Mouse (Mus musculus) 3T3-L1 (cell line): ENCODE measurements around the gene Col5a2.
A peak's percentile ranks its signal among the peaks of the same experiment; 100 is the strongest.
"Not testable (repeated sequence)": the region's sequence is repeated elsewhere in the genome, so short reads cannot be mapped to it uniquely, and the experiment has no call there.

ENCODE experiments used
- DNase-seq: peaks from one replicate; pipeline ENCODE4 v3.0.0-alpha.2; 2015; ENCODE audit warnings: low read depth, low spot score

Gene Col5a2

DNA sequence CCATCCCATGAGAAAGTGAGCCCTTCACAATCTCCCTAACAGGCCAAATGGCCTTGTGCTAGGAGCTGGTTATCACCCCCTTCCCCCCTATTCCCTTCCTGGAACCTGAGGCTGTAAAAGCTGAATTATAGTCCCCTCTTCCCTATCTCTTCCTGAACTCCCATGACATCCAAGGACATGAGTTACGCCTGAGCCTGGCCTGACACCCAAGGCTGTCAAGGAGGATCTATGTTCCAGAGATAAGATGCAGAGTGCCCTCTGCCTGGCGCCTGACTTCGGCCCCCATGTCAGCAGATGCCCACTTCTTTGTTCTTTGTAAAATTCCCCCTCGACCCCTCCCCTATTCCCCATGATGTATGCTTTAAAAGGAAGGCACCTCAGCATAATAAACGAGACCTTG is 73.9 kb downstream of the Col5a2 start:
- not testable (repeated sequence) for DNase-seq

DNA sequence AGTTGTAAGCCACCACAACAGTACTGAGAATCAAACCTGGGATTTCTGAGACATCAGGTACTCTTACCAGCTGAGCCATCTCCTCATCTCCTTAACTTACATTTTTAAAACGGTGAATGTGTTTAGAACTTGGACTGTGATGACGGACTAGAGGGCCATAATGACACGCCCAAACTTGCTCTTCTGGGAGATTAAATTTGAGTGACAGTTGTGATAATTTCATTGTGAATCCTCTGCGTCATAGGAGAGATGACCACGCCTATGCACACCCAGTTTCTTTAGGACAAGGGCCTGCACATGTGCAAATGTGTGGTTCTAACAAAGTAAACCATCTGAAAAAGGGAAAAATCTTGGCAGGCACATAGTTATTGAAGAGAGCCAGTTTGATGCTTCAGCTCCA is 79.2 kb downstream of the Col5a2 start:
- DNase-seq = no peak

DNA sequence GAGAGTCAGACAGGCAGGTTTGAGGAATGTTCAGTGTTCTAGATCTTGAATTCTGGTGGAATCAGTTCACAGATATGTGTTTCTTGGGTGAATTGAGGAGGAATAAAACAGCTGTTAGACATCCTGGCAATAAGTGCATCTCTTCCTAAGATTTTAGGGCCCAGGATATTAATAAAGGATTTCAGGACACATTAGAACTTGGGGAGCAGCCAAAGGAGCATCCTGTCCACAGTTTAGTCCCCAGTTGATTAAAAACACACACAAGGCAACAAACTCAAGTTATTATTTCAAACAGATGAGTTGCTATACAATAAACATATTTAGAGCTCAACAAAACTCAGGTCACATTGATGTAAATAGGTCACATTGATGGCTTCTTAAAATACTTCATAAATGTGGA is 82.5 kb downstream of the Col5a2 start:
- no peak for DNase-seq

DNA sequence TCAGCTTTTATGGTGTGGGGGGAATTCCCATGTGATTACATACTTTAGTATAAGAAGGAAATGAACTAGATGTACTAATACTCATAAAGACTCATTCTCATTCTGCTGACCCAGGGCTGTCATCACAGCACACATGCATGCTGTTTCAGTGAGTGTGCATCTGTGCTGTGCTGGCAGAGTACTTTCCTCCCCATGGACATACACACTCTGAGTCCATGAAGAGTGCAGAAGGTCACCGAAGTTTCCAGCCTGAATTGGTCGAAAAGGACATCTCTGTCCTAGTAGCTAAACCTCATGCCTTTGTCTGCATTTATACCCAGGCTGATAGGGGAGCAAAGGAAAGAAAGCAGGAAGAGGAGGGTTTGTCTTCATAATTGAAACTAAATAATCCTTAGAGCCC is 83.2 kb downstream of the Col5a2 start:
- peak; percentile 51 for DNase-seq

DNA sequence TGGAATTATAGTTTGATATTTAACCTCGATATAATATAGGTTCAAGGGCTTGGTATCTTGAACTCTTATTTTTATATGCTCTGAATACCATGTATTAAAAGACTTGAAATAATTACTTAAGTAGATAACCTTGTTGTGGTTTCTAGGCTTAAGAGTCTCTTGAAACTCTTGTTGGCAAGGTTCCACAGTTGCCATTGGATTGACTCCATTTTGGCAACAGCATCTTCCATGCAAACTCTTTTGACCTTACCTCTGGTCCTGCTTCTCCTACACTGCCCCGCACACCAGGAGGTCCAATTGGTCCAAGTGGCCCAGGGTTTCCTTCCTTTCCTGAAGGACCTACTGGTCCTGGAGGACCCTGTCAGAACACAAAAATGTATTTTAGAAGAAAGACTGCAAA is 121.2 kb downstream of the Col5a2 start:
- DNase-seq = no peak

DNA sequence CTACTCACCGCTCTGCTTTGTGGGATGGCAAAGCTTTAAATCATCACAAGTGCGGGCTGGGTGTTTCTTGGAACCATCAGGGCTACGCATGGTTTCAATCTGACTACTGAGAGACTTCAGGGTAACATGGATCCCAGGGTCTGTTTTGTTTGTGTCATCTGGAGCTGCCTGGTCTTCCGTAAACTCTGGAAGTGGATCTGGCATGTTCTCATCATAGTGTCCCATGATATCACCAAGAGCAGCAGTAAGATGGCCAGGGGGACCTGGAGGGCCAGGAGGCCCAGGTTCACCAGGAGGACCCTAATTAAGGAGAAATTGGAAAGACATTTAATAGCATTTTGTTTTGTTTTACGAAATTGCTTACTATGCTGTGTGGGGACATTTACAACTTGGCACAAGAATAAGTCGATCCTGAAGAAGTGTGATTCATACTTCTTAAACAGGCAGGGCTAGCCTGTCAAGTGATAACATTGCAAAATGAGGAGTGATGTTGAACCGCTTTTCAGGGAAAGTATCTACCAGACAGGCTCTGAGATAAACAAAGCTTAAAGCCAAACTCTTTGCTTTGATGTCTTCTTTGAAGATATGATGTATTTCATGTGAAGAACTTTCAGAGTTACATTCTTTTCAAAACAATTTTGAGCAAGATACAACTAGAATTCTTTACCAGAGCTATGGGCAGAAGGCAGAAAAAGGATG is 122.9 kb downstream of the Col5a2 start:
- DNase-seq = no peak

DNA sequence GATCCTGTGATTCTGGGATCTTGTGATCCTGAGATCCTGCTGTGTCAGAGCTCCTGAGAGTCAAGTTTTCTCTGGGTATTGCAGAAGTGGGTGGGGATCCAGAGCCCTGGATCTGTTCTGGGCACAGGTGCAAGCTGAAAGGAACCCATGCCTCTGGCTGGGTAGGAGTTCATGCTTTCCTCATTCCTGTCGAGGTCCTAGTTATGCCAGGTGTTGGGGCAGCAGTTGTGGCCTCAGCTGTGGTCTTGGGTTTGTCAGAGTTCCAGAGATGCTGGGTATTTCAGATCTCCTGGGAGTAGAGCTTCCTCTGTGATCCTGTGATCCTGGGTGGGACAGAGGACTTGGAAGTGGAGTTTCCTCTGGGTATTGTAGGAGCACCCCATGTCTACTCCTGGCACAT is 137.7 kb downstream of the Col5a2 start:
- DNase-seq = no peak

DNA sequence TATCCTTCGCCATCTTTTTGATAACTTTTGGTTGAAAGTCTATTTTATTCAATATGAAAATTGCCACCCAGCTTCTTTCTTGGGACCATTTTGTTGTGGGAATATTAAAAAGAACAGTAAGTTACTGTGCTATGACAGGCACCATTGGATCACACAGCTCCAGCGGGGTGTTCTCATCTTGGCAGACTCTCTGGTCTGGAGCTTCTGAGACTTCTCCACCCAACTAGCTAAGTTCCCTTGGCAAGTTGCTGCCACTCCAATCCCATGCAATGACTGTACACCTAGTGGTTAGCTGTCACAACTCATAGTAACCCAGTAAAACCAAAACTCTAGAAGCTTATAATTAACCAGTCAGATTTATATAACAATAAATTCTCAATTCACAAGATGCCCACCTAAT is 139.8 kb downstream of the Col5a2 start:
- peak; percentile 16 for DNase-seq

DNA sequence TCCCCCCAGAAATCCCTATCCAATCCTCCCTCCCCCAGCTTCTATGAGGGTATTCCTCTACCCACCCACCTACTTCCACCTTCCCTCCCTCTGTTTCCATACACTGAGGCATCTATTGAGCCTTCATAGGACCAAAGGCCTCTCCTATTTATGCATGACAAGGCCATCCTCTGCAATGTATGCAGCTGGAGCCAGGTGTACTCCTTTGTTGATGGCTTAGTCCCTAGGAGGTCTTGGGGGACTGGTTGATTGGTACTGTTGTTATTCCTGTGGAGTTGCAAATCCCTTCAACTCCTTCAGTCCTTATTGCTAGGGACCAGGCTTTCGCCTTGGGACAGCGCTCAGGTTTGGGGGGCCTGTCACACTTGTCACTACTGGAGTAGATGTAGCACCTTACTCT is 143.4 kb downstream of the Col5a2 start:
- DNase-seq = no peak

DNA sequence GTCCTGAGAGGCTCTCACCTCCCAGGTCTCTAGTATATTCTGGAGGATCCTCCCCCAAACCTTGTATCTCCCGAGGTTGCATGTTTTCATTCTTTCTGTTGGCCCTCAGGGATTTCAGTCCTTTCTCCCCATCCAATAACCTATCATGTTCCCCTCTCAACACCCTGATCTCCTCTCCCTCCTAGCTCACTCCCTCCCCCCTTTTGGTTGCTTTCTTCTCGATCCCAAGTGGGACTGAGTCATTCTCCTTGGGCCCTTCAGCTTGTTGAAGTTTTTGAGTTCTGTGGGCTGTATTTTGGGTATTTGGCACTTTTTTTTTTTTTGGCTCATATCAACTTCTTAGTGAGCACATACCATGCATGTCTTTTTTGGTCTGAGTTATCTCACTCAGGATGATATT is 143.9 kb downstream of the Col5a2 start:
- peak; percentile 52 for DNase-seq

DNA sequence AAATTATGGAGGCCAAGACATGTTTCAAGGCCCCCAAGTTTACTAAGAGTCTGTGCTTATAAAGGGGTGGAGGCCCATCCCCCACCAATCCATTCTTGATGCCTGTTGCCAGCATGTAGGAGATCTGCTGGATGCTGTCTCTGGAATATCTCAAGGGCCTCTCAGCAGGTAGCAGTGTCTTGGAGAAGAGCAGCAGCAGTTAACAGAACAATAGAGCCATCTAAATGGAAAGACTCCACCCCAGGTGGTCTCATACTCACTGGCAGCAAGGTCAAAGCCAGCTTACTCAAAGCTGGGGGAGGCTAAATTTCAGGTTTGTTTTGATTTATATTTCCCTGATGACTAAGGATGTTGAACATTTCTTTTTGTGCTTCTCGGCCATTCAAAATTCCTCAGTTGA is 145.1 kb downstream of the Col5a2 start:
- DNase-seq = no peak

DNA sequence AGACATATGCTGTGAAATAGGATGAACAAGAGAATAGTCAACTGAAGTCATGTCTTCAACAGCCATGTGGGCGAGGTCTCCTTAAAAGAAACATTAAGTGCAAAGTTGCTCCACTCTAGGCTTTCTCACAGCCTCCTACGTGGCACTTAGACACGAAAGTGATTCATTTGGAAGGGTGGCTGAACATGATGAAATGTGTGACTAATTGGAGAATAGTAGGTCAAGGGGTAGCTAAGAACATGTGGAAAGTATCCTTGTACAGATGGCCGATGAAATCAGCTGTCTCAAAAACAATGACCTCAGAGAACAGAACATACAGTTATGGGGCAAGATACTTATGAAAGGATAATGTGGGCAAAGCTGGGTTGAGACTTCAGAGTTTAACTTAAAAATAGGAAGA is 147.1 kb downstream of the Col5a2 start:
- DNase-seq = peak; percentile 96

DNA sequence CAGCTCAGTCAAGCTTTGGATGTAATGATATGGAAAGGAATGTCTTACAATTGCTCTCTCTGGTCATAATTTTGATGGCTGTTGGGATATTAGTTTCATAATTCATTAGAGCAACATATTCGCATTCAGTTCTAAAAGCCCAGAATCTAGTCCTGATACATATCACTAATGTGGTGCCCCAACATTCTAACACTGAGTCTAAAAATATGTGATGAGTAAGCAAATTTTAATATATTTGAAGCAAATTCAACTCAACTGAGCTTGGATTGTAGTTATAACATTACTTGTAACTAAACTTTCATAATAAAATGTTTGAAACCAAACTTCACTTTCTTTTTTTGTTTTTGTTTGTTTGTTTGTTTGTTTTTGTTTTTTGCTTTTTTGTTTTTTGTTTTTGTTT is 173.9 kb downstream of the Col5a2 start:
- no peak for DNase-seq
